In the genomic region with DNA sequence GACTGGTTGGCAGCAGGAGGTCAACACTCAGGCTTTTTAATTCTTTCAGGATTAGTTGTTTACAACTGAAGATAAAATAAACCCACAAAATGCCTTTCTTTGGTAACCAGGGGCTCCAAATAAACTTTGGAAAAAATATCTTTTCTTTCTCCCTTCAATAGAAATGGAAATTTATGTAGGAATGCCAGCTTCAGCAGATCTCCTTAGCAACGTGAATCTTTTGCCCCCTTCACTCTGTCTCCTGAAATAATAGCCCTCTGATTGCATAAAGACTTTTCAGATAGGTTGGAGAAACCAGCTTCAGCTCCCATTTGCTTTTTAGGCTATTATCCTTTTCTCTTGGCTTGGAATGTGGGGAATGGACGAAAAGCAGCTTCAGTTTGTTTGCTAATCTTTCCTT, we compare ENCODE assay signal across 10 mouse cellular contexts. TPM values are rescaled to one million over a fixed set of nuclear protein-coding genes. Genes with fewer than 3 reads are reported as not detected.
DNase-seq lines count a peak whose midpoint lies in the region; ATAC-seq and TF ChIP-seq lines count a peak whose summit lies in the region.
"Had no signal": no experiment of that assay in that cellular context is flagged by ENCODE, and none has a peak within 500 bp of the region (broad histone marks: within the 10 kb centered on the region; RNA-seq: fewer than 3 reads in every experiment).

No protein-coding gene starts in this region.

- no peak for ATAC-seq in lung, postnatal 0 days
- no peak for ATAC-seq in limb, embryonic 15.5 days (ENCODE audit: insufficient number of reproducible peaks, low FRiP score, low TSS enrichment, low read depth)

- peak overlapping the region; percentile 61; the same call in 1 of the 2 replicates for H3K4me2 ChIP-seq in lung, postnatal 0 days (replicated peaks; ENCODE audit: low read depth, low read length)
- peak overlapping the region; percentile 45 for H3K4me2 ChIP-seq in limb, embryonic 15.5 days

- no peak overlapping the region for H3K9ac ChIP-seq in lung, postnatal 0 days (replicated peaks; ENCODE audit: low read depth)
- no peak overlapping the region for H3K9ac ChIP-seq in limb, embryonic 15.5 days

- no peaks in the 10 kb centered on the region for H3K4me1 ChIP-seq in lung, postnatal 0 days (ENCODE audit: insufficient read depth, low read depth, low read length)
- no peaks in the 10 kb centered on the region for H3K4me1 ChIP-seq in limb, embryonic 15.5 days

- peak; percentile 34 for DNase-seq in embryo, embryonic 11 days
- no peak for DNase-seq in embryo, embryonic 10.5 days (ENCODE audit: low spot score)
- peak; percentile 5 for DNase-seq in lung, postnatal 0 days (ENCODE audit: low spot score)
- DNase-seq in lung, postnatal 14 days = no peak
- no peak for DNase-seq in adrenal gland, postnatal 25 days
- DNase-seq in cerebellum, postnatal 36 days = no peak
- DNase-seq in right cerebral cortex, postnatal 10 days (ENCODE audit: low spot score in 2 of 2) = no peak
- DNase-seq: thymus, postnatal 36 days had no signal

- H3K4me3 ChIP-seq in lung, postnatal 0 days (ENCODE audit: low read depth, low read length) = peak overlapping the region; percentile 57; the same call in 1 of the 2 replicates
- H3K4me3 ChIP-seq in limb, embryonic 15.5 days = peak overlapping the region; percentile 57

- H3K27ac ChIP-seq in lung, postnatal 0 days (ENCODE audit: low read length) = no peak overlapping the region
- no peak overlapping the region for H3K27ac ChIP-seq in limb, embryonic 15.5 days

- no peak for TF ChIP-seq CTCF in lung, postnatal 0 days (IDR thresholded peaks at IDR 0.05)

- WGBS in lung, postnatal 0 days = 8% methylated on average over 2 of the region's 2 CpGs
- 16% methylated on average over 2 of the region's 2 CpGs for WGBS in limb, embryonic 15.5 days

- H3K27me3 ChIP-seq in lung, postnatal 0 days (replicated peaks; ENCODE audit: insufficient read depth, low read length) = no peaks in the 10 kb centered on the region
- H3K27me3 ChIP-seq in limb, embryonic 15.5 days = no peaks in the 10 kb centered on the region

- no peaks in the 10 kb centered on the region for H3K9me3 ChIP-seq in lung, postnatal 0 days (ENCODE audit: low read length)
- no peaks in the 10 kb centered on the region for H3K9me3 ChIP-seq in limb, embryonic 15.5 days

- no peak for TF ChIP-seq EP300 in lung, postnatal 0 days (IDR thresholded peaks at IDR 0.05)

- H3K36me3 ChIP-seq in lung, postnatal 0 days (ENCODE audit: insufficient read depth, low read length) = no peaks in the 10 kb centered on the region
- H3K36me3 ChIP-seq in limb, embryonic 15.5 days = no peaks in the 10 kb centered on the region

RNA-seq across cellular contexts. Expression of a gene that starts 2.2 kb away (rescaled TPM):
- 8.2 and 12.0 TPM in 2 replicates for polyA plus RNA-seq in lung, postnatal 0 days (2015; fragmentation: Nextera tagmentation; extraction: Ambion mirVana)
- polyA plus RNA-seq in limb, embryonic 15.5 days (2015; fragmentation: Nextera tagmentation; extraction: Ambion mirVana) = 17.8 and 19.4 TPM in 2 replicates
- total RNA-seq in adrenal gland, postnatal 25 days (2021) = 21.2 and 28.7 TPM in 2 replicates
- total RNA-seq: neutrophil, adult 5-6 weeks had no signal

Comparison
In these comparisons a context has a peak if more than half of its experiments do, and no peak if none do; other contexts are left out.
1. DNase-seq: peak in embryo, embryonic 11 days (single experiment) and lung, postnatal 0 days (single experiment); none in embryo, embryonic 10.5 days (single experiment), lung, postnatal 14 days (single experiment), adrenal gland, postnatal 25 days (single experiment), cerebellum, postnatal 36 days (0 of 2) and right cerebral cortex, postnatal 10 days (0 of 2).